Mouse (Mus musculus) midbrain, embryonic 14.5 days (tissue): ENCODE measurements at regions not wholly inside any gene's neighbourhood (a gene's known extent, or its start where the extent isn't known, plus 50 kb on each side); places are given as distances from the start of the nearest gene placed in this dataset.
"Not testable (repeated sequence)": the region's sequence is repeated elsewhere in the genome, so short reads cannot be mapped to it uniquely, and the experiment has no call there.

Experiments used
- ATAC-seq: fragments of 200-750 bp; cut with Nextera tagmentation; 2 replicates; pipeline ENCODE4 v1.8.0; 2017; ENCODE audit warnings: moderate number of reproducible peaks, moderate library complexity; ENCODE audit not compliant: low FRiP score, low TSS enrichment
- DNase-seq: peaks from one replicate; pipeline ENCODE4 v3.0.0-alpha.2; 2015
- H3K27ac ChIP-seq: fragments of 300-500 bp; sonication (generic); replicated peaks from 2 replicates; pipeline ENCODE4 v1.5.1; 2014; ENCODE audit warnings: mild to moderate bottlenecking, low read depth, low read length, moderate library complexity
- H3K27me3 ChIP-seq: fragments of 300-500 bp; sonication (generic); 2 replicates; pipeline ENCODE4 v1.6.1; 2014; ENCODE audit warnings: low read length, control low read depth, mixed read lengths; ENCODE audit not compliant: control insufficient read depth, insufficient read depth
- H3K36me3 ChIP-seq: fragments of 300-500 bp; sonication (generic); 2 replicates; pipeline ENCODE4 v1.6.1; 2014; ENCODE audit warnings: low read length, control low read depth; ENCODE audit not compliant: control insufficient read depth, insufficient read depth
- H3K4me1 ChIP-seq: fragments of 300-500 bp; sonication (generic); 2 replicates; pipeline ENCODE4 v1.6.1; 2014; ENCODE audit warnings: mild to moderate bottlenecking, antibody characterized with exemption, low read length, control low read depth; ENCODE audit not compliant: control insufficient read depth, insufficient read depth
- H3K4me2 ChIP-seq: fragments of 300-500 bp; sonication (generic); 2 replicates; pipeline ENCODE4 v1.6.1; 2014; ENCODE audit warnings: mild to moderate bottlenecking, low read length, moderate library complexity
- H3K4me3 ChIP-seq: fragments of 300-500 bp; sonication (generic); replicated peaks from 2 replicates; pipeline ENCODE4 v1.5.1; 2014; ENCODE audit warnings: low read depth, low read length
- H3K9ac ChIP-seq: fragments of 300-500 bp; sonication (generic); replicated peaks from 2 replicates; pipeline ENCODE4 v1.6.1; 2014; ENCODE audit warnings: mild to moderate bottlenecking, low read length, moderate library complexity
- H3K9me3 ChIP-seq: fragments of 300-500 bp; sonication (generic); 2 replicates; pipeline ENCODE4 v1.6.1; 2016; ENCODE audit warnings: low read length, control low read depth, mixed read lengths; ENCODE audit not compliant: control insufficient read depth
- WGBS: fragments of 180-500 bp; shearing (Covaris S2); extraction: QIAGEN DNeasy Blood & Tissue Kit; methylation state at CpG from one replicate; pipeline ENCODE4 v1.1.7; 2014; 5-methylcytosine and 5-hydroxymethylcytosine counted together

- DNase-seq (peak; percentile 76), ATAC-seq (peak; percentile 58; the same call in 1 of the 2 replicates)
- Histone ChIP-seq H3K27me3 (no peaks in the 10 kb centered on the region), H3K4me1 (0 out of 2 replicates have a peak, but pooled peaks cover 3% of the 10 kb centered on the region), H3K36me3 (no peaks in the 10 kb centered on the region), H3K27ac (no peak overlapping the region), H3K4me3 (no peak overlapping the region), H3K9ac (no peak overlapping the region), H3K4me2 (no peak overlapping the region), H3K9me3 (no peaks in the 10 kb centered on the region)
- WGBS = under 1% methylated on average over 3 of the region's 3 CpGs
Observed at GRCm38 (mm10) chr2:107945837-107946451, 655.5 kb downstream of the Kcna4 start.

- not testable (repeated sequence) for H3K4me3 ChIP-seq, H3K27ac ChIP-seq, H3K36me3 ChIP-seq, H3K4me1 ChIP-seq, H3K4me2 ChIP-seq, H3K9me3 ChIP-seq, DNase-seq, H3K9ac ChIP-seq, ATAC-seq, H3K27me3 ChIP-seq
- WGBS = 87% methylated on average over 9 of the region's 9 CpGs
Observed at GRCm38 (mm10) chr2:107955608-107956127, 665.2 kb downstream of the Kcna4 start.

GRCm38 (mm10) chr2:107963921-107964320, 673.5 kb downstream of the Kcna4 start:
- 94% methylated on average over 8 of the region's 8 CpGs for WGBS
- not testable (repeated sequence) for H3K36me3 ChIP-seq, DNase-seq, H3K4me3 ChIP-seq, H3K9ac ChIP-seq, H3K27ac ChIP-seq, H3K27me3 ChIP-seq, H3K9me3 ChIP-seq, H3K4me2 ChIP-seq, ATAC-seq, H3K4me1 ChIP-seq

GRCm38 (mm10) chr2:107964841-107965240, 674.4 kb downstream of the Kcna4 start:
- DNase-seq (no peak), ATAC-seq (no peak; the same call in 1 of the 2 replicates)
- no peaks in the 10 kb centered on the region for H3K36me3 ChIP-seq
- H3K27me3 ChIP-seq = no peaks in the 10 kb centered on the region
- no peak overlapping the region for H3K9ac ChIP-seq
- no peak overlapping the region for H3K27ac ChIP-seq
- 0 out of 2 replicates have a peak, but pooled peaks cover 4% of the 10 kb centered on the region for H3K4me1 ChIP-seq
- H3K4me2 ChIP-seq = no peak overlapping the region
- H3K9me3 ChIP-seq = no peaks in the 10 kb centered on the region
- 87% methylated on average over 2 of the region's 2 CpGs for WGBS
- no peak overlapping the region for H3K4me3 ChIP-seq

GRCm38 (mm10) chr2:107965336-107966306, 675.2 kb downstream of the Kcna4 start:
- H3K9me3 ChIP-seq = no peaks in the 10 kb centered on the region
- no peak overlapping the region for H3K4me3 ChIP-seq
- H3K36me3 ChIP-seq = no peaks in the 10 kb centered on the region
- H3K4me1 ChIP-seq = 0 out of 2 replicates have a peak, but pooled peaks cover 4% of the 10 kb centered on the region
- H3K9ac ChIP-seq = no peak overlapping the region
- H3K27ac ChIP-seq = peak overlapping the region; percentile 49; the same call in 1 of the 2 replicates
- H3K4me2 ChIP-seq = no peak overlapping the region
- WGBS = 43% methylated on average over 7 of the region's 7 CpGs
- ATAC-seq (peak; percentile 82), DNase-seq (peak; percentile 59)
- H3K27me3 ChIP-seq = no peaks in the 10 kb centered on the region

- Histone ChIP-seq H3K9ac (no peak overlapping the region), H3K4me1 (0 out of 2 replicates have a peak, but pooled peaks cover 4% of the 10 kb centered on the region), H3K4me3 (no peak overlapping the region), H3K36me3 (no peaks in the 10 kb centered on the region), H3K27me3 (no peaks in the 10 kb centered on the region), H3K4me2 (no peak overlapping the region), H3K27ac (no peak overlapping the region), H3K9me3 (no peaks in the 10 kb centered on the region)
- ATAC-seq (no peak), DNase-seq (peak; percentile 69)
- WGBS = 57% methylated on average over 2 of the region's 2 CpGs
Observed at GRCm38 (mm10) chr2:107968526-107968925, 678.1 kb downstream of the Kcna4 start.

- Histone ChIP-seq H3K27me3 (no peaks in the 10 kb centered on the region), H3K4me3 (no peak overlapping the region), H3K4me2 (no peak overlapping the region), H3K9me3 (no peaks in the 10 kb centered on the region), H3K4me1 (0 out of 2 replicates have a peak, but pooled peaks cover 4% of the 10 kb centered on the region), H3K36me3 (no peaks in the 10 kb centered on the region), H3K27ac (no peak overlapping the region), H3K9ac (no peak overlapping the region)
- peak; percentile 8 for DNase-seq
- 90% methylated on average over 2 of the region's 2 CpGs for WGBS
- no peak for ATAC-seq
Observed at GRCm38 (mm10) chr2:107969526-107969925, 679.1 kb downstream of the Kcna4 start.

- Histone ChIP-seq H3K9ac (no peak overlapping the region), H3K4me1 (no peaks in the 10 kb centered on the region), H3K9me3 (no peaks in the 10 kb centered on the region), H3K36me3 (no peaks in the 10 kb centered on the region), H3K27me3 (no peaks in the 10 kb centered on the region), H3K27ac (no peak overlapping the region), H3K4me3 (no peak overlapping the region), H3K4me2 (no peak overlapping the region)
- 81% methylated on average over 4 of the region's 4 CpGs for WGBS
- ATAC-seq (no peak), DNase-seq (peak; percentile 57)
Observed at GRCm38 (mm10) chr2:107973528-107973927, 683.1 kb downstream of the Kcna4 start.
